Mouse (Mus musculus): Measurements from ENCODE around the gene Lrba. TPM values are rescaled to one million over a fixed set of nuclear protein-coding genes. Genes with fewer than 3 reads are reported as not detected.

Gene Lrba
- 2.4 and 3.2 TPM in 2 replicates for polyA plus RNA-seq (2015; fragmentation: Nextera tagmentation; extraction: Ambion mirVana)

- H3K4me2 ChIP-seq: peak within 1 kb of the TSS; percentile 97
- H3K27ac ChIP-seq (replicated peaks): peak within 1 kb of the TSS; percentile 95
- H3K27me3 ChIP-seq: no peaks in the 10 kb centered on the region
- H3K4me3 ChIP-seq (replicated peaks): peak within 1 kb of the TSS; percentile 97
- peak; percentile 89 for ATAC-seq (ENCODE audit: insufficient read depth)
- H3K4me1 ChIP-seq (replicated peaks): peaks cover 21% of the 10 kb centered on the region
- peaks cover 7% of the 10 kb centered on the region; the same call in 1 of the 2 replicates for H3K36me3 ChIP-seq (replicated peaks)
- H3K9ac ChIP-seq: peak within 1 kb of the TSS; percentile 93
- H3K9me3 ChIP-seq (replicated peaks): no peaks in the 10 kb centered on the region
- WGBS (ENCODE audit: insufficient replicate concordance): under 1% methylated on average over 49 of the region's 55 CpGs
These were observed at the start of gene Lrba for GRCm38 (mm10) chr3:86224564-86225421. Lrba (plus strand) TSS chr3:86224680.

- Histone ChIP-seq H3K9me3 (replicated peaks) (no peaks in the 10 kb centered on the region), H3K9ac (no peak overlapping the region), H3K4me1 (replicated peaks) (no peaks in the 10 kb centered on the region), H3K4me3 (replicated peaks) (no peak overlapping the region), H3K4me2 (no peak overlapping the region), H3K36me3 (replicated peaks) (no peaks in the 10 kb centered on the region), H3K27ac (replicated peaks) (no peak overlapping the region), H3K27me3 (no peaks in the 10 kb centered on the region)
- no peak for ATAC-seq (ENCODE audit: insufficient read depth)
- WGBS (ENCODE audit: insufficient replicate concordance): 66% methylated on average over 7 of the region's 7 CpGs
These were observed 44.8 kb upstream of the Lrba start for GRCm38 (mm10) chr3:86179714-86180113.

DNA sequence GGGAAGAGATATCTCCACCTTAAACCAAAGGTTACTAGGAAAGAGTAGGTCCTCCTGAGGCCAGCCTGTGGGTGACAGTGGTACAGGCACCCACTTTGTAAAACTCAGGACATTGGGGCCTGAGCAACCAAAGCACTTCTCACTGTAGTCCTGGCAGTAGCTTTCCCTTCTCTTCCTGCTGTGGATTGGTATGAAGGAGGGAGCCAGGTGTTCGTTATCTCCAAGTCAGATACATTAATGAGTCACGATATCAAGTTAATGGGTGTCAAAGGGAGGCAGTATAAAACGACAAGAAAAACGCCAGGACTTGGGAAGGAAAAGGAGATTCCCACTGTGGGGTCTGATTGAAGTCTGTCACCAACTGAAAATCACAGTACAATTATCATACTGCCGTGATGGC lies 43.4 kb upstream of the Lrba start:
- no peak for ATAC-seq (ENCODE audit: insufficient read depth)
- Histone ChIP-seq H3K9me3 (replicated peaks) (no peaks in the 10 kb centered on the region), H3K4me3 (replicated peaks) (no peak overlapping the region), H3K27ac (replicated peaks) (no peak overlapping the region), H3K9ac (no peak overlapping the region), H3K4me1 (replicated peaks) (no peaks in the 10 kb centered on the region), H3K27me3 (no peaks in the 10 kb centered on the region), H3K36me3 (replicated peaks) (no peaks in the 10 kb centered on the region), H3K4me2 (no peak overlapping the region)
- 65% methylated on average over 5 of the region's 5 CpGs for WGBS (ENCODE audit: insufficient replicate concordance)

GRCm38 (mm10) chr3:86184546-86184945 lies 39.9 kb upstream of the Lrba start:
- Histone ChIP-seq H3K27me3 (no peaks in the 10 kb centered on the region), H3K36me3 (replicated peaks) (no peaks in the 10 kb centered on the region), H3K27ac (replicated peaks) (no peak overlapping the region), H3K9ac (no peak overlapping the region), H3K4me3 (replicated peaks) (no peak overlapping the region), H3K4me1 (replicated peaks) (no peaks in the 10 kb centered on the region), H3K9me3 (replicated peaks) (no peaks in the 10 kb centered on the region), H3K4me2 (no peak overlapping the region)
- WGBS (ENCODE audit: insufficient replicate concordance): 72% methylated on average over 7 of the region's 7 CpGs
- no peak for ATAC-seq (ENCODE audit: insufficient read depth)

- Histone ChIP-seq H3K4me3 (replicated peaks) (no peak overlapping the region), H3K9ac (no peak overlapping the region), H3K4me2 (no peak overlapping the region), H3K4me1 (replicated peaks) (no peaks in the 10 kb centered on the region), H3K36me3 (replicated peaks) (no peaks in the 10 kb centered on the region), H3K9me3 (replicated peaks) (no peaks in the 10 kb centered on the region), H3K27me3 (no peaks in the 10 kb centered on the region), H3K27ac (replicated peaks) (no peak overlapping the region)
- ATAC-seq (ENCODE audit: insufficient read depth): no peak
- 68% methylated on average over 5 of the region's 5 CpGs for WGBS (ENCODE audit: insufficient replicate concordance)
These were observed 36.6 kb upstream of the Lrba start for GRCm38 (mm10) chr3:86187736-86188389.

- Histone ChIP-seq H3K9me3 (replicated peaks) (no peaks in the 10 kb centered on the region), H3K4me1 (replicated peaks) (no peaks in the 10 kb centered on the region), H3K4me2 (no peak overlapping the region), H3K27me3 (no peaks in the 10 kb centered on the region), H3K4me3 (replicated peaks) (no peak overlapping the region), H3K27ac (replicated peaks) (no peak overlapping the region), H3K36me3 (replicated peaks) (no peaks in the 10 kb centered on the region), H3K9ac (no peak overlapping the region)
- ATAC-seq (ENCODE audit: insufficient read depth): no peak
- 59% methylated on average over 15 of the region's 15 CpGs for WGBS (ENCODE audit: insufficient replicate concordance)
These were observed 28.5 kb upstream of the Lrba start for GRCm38 (mm10) chr3:86195981-86196380.

- H3K4me2 ChIP-seq: no peak overlapping the region
- no peaks in the 10 kb centered on the region for H3K27me3 ChIP-seq
- no peak for ATAC-seq (ENCODE audit: insufficient read depth)
- H3K9ac ChIP-seq: no peak overlapping the region
- no peaks in the 10 kb centered on the region for H3K9me3 ChIP-seq (replicated peaks)
- H3K36me3 ChIP-seq (replicated peaks): no peaks in the 10 kb centered on the region
- no peak overlapping the region for H3K27ac ChIP-seq (replicated peaks)
- WGBS (ENCODE audit: insufficient replicate concordance): 28% methylated on average over 3 of the region's 3 CpGs
- no peak overlapping the region for H3K4me3 ChIP-seq (replicated peaks)
- H3K4me1 ChIP-seq (replicated peaks): no peaks in the 10 kb centered on the region
These were observed 28.0 kb upstream of the Lrba start for GRCm38 (mm10) chr3:86196471-86196870.

DNA sequence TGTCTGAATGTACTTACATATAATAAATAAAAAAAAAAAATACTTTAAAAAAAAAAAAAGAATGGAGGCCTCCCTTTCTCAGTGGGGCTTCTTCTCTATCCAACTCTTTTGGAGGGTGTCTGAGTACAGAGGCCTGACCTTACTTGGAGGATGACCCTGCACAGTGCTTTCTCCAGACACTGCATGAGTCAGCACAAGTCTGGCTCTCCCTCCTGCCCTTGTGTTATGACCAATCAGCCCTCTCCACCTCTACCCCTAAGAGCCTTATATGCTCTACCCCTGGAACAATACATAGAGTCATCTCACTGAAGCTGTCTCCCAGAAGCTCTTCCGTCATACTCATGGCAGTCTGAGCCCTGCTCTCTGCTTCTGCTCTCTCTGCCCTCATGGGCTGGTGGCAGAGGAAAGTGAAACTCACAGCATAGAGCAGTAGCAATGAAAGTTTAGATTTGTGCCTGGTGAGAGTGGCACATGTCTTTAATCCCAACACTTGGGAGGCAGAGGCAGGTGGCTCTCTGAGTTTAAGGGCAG lies 22.8 kb upstream of the Lrba start:
- no peak overlapping the region for H3K9ac ChIP-seq
- H3K36me3 ChIP-seq (replicated peaks): no peaks in the 10 kb centered on the region
- no peak overlapping the region for H3K27ac ChIP-seq (replicated peaks)
- H3K4me1 ChIP-seq (replicated peaks): no peaks in the 10 kb centered on the region
- no peak for ATAC-seq (ENCODE audit: insufficient read depth)
- no peak overlapping the region for H3K4me3 ChIP-seq (replicated peaks)
- no peaks in the 10 kb centered on the region for H3K9me3 ChIP-seq (replicated peaks)
- H3K4me2 ChIP-seq: no peak overlapping the region
- H3K27me3 ChIP-seq: no peaks in the 10 kb centered on the region
- 61% methylated on average over 1 of the region's 1 CpGs for WGBS (ENCODE audit: insufficient replicate concordance)

- no peak overlapping the region for H3K4me3 ChIP-seq (replicated peaks)
- WGBS (ENCODE audit: insufficient replicate concordance): 45% methylated on average over 3 of the region's 3 CpGs
These were observed 22.0 kb upstream of the Lrba start for GRCm38 (mm10) chr3:86202449-86202848.

GRCm38 (mm10) chr3:86204608-86205358 lies 19.7 kb upstream of the Lrba start:
- Histone ChIP-seq H3K36me3 (replicated peaks) (no peaks in the 10 kb centered on the region), H3K4me3 (replicated peaks) (no peak overlapping the region), H3K27ac (replicated peaks) (no peak overlapping the region), H3K9ac (no peak overlapping the region), H3K4me2 (no peak overlapping the region), H3K4me1 (replicated peaks) (no peaks in the 10 kb centered on the region), H3K27me3 (no peaks in the 10 kb centered on the region), H3K9me3 (replicated peaks) (no peaks in the 10 kb centered on the region)
- 72% methylated on average over 6 of the region's 6 CpGs for WGBS (ENCODE audit: insufficient replicate concordance)
- no peak for ATAC-seq (ENCODE audit: insufficient read depth)

More at GRCm38 (mm10) chr3:86202449-86202848, 22.0 kb upstream of the Lrba start:
- H3K27me3 ChIP-seq: no peaks in the 10 kb centered on the region
- H3K9ac ChIP-seq: no peak overlapping the region
- H3K4me1 ChIP-seq (replicated peaks): no peaks in the 10 kb centered on the region
- no peak for ATAC-seq (ENCODE audit: insufficient read depth)
- no peak overlapping the region for H3K4me2 ChIP-seq
- no peaks in the 10 kb centered on the region for H3K36me3 ChIP-seq (replicated peaks)
- H3K27ac ChIP-seq (replicated peaks): no peak overlapping the region
- H3K9me3 ChIP-seq (replicated peaks): no peaks in the 10 kb centered on the region

DNA sequence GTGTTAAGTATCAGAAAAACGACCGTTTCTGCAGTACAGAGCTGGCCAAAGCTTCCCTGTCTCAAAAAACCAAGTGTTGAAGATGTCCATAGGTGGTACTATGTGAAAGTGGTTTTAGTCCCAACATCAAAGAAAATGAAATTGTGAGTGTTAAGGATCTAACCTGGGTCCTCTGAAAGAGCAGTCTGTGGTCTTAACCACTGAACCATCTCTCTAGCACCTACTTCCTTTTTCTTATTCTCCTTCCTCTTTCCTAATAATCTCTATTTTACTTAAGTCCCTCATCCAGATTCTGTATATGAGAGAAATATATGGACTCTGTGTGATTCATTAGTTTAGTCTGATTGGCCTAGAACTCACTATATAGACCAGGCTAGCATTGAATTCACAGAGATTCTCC lies 17.9 kb upstream of the Lrba start:
- Histone ChIP-seq H3K27ac (replicated peaks) (no peak overlapping the region), H3K4me1 (replicated peaks) (no peaks in the 10 kb centered on the region), H3K9me3 (replicated peaks) (no peaks in the 10 kb centered on the region), H3K4me3 (replicated peaks) (no peak overlapping the region), H3K9ac (no peak overlapping the region), H3K4me2 (no peak overlapping the region), H3K36me3 (replicated peaks) (no peaks in the 10 kb centered on the region), H3K27me3 (no peaks in the 10 kb centered on the region)
- WGBS (ENCODE audit: insufficient replicate concordance): 44% methylated on average over 2 of the region's 2 CpGs
- no peak for ATAC-seq (ENCODE audit: insufficient read depth)
